Mouse (Mus musculus): ENCODE results near the gene Mfap5. TPM values are rescaled to one million over a fixed set of nuclear protein-coding genes. Genes with fewer than 3 reads are reported as not detected.

The Mfap5 gene
- polyA plus RNA-seq, 1 experiment from 2014 or later, result 4.0 TPM

GRCm38 (mm10) chr6:122545948-122546347, 40.3 kb downstream of the Mfap5 start:
- 83% methylated on average over 10 of the region's 10 CpGs for WGBS
- Histone ChIP-seq H3K4me2 (no peak overlapping the region), H3K36me3 (no peaks in the 10 kb centered on the region), H3K9ac (no peak overlapping the region), H3K9me3 (no peaks in the 10 kb centered on the region), H3K4me1 (replicated peaks) (no peaks in the 10 kb centered on the region), H3K27ac (replicated peaks) (no peak overlapping the region), H3K27me3 (no peaks in the 10 kb centered on the region), H3K4me3 (no peak overlapping the region)
- no peak for ATAC-seq (ENCODE audit: low read depth)

- Histone ChIP-seq H3K9ac (no peak within 1 kb of the TSS), H3K27ac (replicated peaks) (no peak within 1 kb of the TSS), H3K9me3 (no peaks in the 10 kb centered on the region), H3K4me2 (no peak within 1 kb of the TSS), H3K27me3 (no peaks in the 10 kb centered on the region; the same call in 1 of the 2 replicates), H3K4me3 (no peak within 1 kb of the TSS), H3K36me3 (no peaks in the 10 kb centered on the region), H3K4me1 (replicated peaks) (no peaks in the 10 kb centered on the region; the same call in 1 of the 2 replicates)
- ATAC-seq (ENCODE audit: low read depth), result no peak
- 61% methylated on average over 9 of the region's 9 CpGs for WGBS
Measured at GRCm38 (mm10) chr6:122553606-122554005, 48.0 kb downstream of the Mfap5 start, which contains the start of gene Aicda. Gene Aicda (plus strand): TSS chr6:122553801.

GRCm38 (mm10) chr6:122554102-122554501, 48.5 kb downstream of the Mfap5 start:
- no peak overlapping the region for H3K4me2 ChIP-seq
- no peaks in the 10 kb centered on the region for H3K36me3 ChIP-seq
- H3K4me1 ChIP-seq (replicated peaks), result no peaks in the 10 kb centered on the region; the same call in 1 of the 2 replicates
- H3K4me3 ChIP-seq, result no peak overlapping the region
- no peaks in the 10 kb centered on the region; the same call in 1 of the 2 replicates for H3K27me3 ChIP-seq
- ATAC-seq (ENCODE audit: low read depth), result no peak
- no peak overlapping the region for H3K27ac ChIP-seq (replicated peaks)
- no peaks in the 10 kb centered on the region for H3K9me3 ChIP-seq
- 83% methylated on average over 6 of the region's 6 CpGs for WGBS
- H3K9ac ChIP-seq, result no peak overlapping the region

GRCm38 (mm10) chr6:122555266-122555665, 49.6 kb downstream of the Mfap5 start:
- H3K36me3 ChIP-seq, result no peaks in the 10 kb centered on the region
- WGBS, result 63% methylated on average over 7 of the region's 7 CpGs
- no peak for ATAC-seq (ENCODE audit: low read depth)
- no peaks in the 10 kb centered on the region for H3K9me3 ChIP-seq
- H3K4me2 ChIP-seq, result no peak overlapping the region
- H3K4me3 ChIP-seq, result no peak overlapping the region
- no peak overlapping the region for H3K9ac ChIP-seq
- H3K4me1 ChIP-seq (replicated peaks), result no peaks in the 10 kb centered on the region; the same call in 1 of the 2 replicates
- H3K27ac ChIP-seq (replicated peaks), result no peak overlapping the region
- no peaks in the 10 kb centered on the region; the same call in 1 of the 2 replicates for H3K27me3 ChIP-seq

GRCm38 (mm10) chr6:122556959-122557561, 51.4 kb downstream of the Mfap5 start:
- Histone ChIP-seq H3K4me2 (peak overlapping the region; percentile 41), H3K27ac (replicated peaks) (no peak overlapping the region), H3K27me3 (no peaks in the 10 kb centered on the region; the same call in 1 of the 2 replicates), H3K9ac (no peak overlapping the region), H3K4me1 (replicated peaks) (no peaks in the 10 kb centered on the region; the same call in 1 of the 2 replicates), H3K4me3 (peak overlapping the region; percentile 12; the same call in 1 of the 2 replicates), H3K36me3 (no peaks in the 10 kb centered on the region), H3K9me3 (no peaks in the 10 kb centered on the region)
- 24% methylated on average over 15 of the region's 15 CpGs for WGBS
- no peak for ATAC-seq (ENCODE audit: low read depth)

- Histone ChIP-seq H3K4me1 (replicated peaks) (no peaks in the 10 kb centered on the region; the same call in 1 of the 2 replicates), H3K36me3 (no peaks in the 10 kb centered on the region), H3K4me3 (no peak overlapping the region), H3K27me3 (no peaks in the 10 kb centered on the region; the same call in 1 of the 2 replicates), H3K4me2 (peak overlapping the region; percentile 38), H3K9ac (no peak overlapping the region), H3K27ac (replicated peaks) (no peak overlapping the region), H3K9me3 (no peaks in the 10 kb centered on the region)
- 0 out of 2 replicates have a peak, but pooled peaks have one; percentile 28 for ATAC-seq (ENCODE audit: low read depth)
- WGBS, result 12% methylated on average over 17 of the region's 17 CpGs
Measured at GRCm38 (mm10) chr6:122560427-122560826, 54.8 kb downstream of the Mfap5 start.

GRCm38 (mm10) chr6:122561005-122561404, 55.4 kb downstream of the Mfap5 start:
- no peak overlapping the region for H3K4me3 ChIP-seq
- H3K36me3 ChIP-seq, result no peaks in the 10 kb centered on the region
- H3K4me2 ChIP-seq, result no peak overlapping the region
- no peak overlapping the region for H3K9ac ChIP-seq
- no peak overlapping the region for H3K27ac ChIP-seq (replicated peaks)
- 81% methylated on average over 20 of the region's 20 CpGs for WGBS
- H3K27me3 ChIP-seq, result no peaks in the 10 kb centered on the region; the same call in 1 of the 2 replicates
- no peaks in the 10 kb centered on the region for H3K9me3 ChIP-seq
- no peaks in the 10 kb centered on the region; the same call in 1 of the 2 replicates for H3K4me1 ChIP-seq (replicated peaks)
- 0 out of 2 replicates have a peak, but pooled peaks have one; percentile 17 for ATAC-seq (ENCODE audit: low read depth)

- H3K4me3 ChIP-seq, result no peak overlapping the region
- H3K36me3 ChIP-seq, result no peaks in the 10 kb centered on the region
- no peaks in the 10 kb centered on the region for H3K9me3 ChIP-seq
- 5% methylated on average over 6 of the region's 6 CpGs for WGBS
- ATAC-seq (ENCODE audit: low read depth), result no peak
- no peak overlapping the region for H3K27ac ChIP-seq (replicated peaks)
- peak overlapping the region; percentile 27 for H3K4me2 ChIP-seq
- H3K4me1 ChIP-seq (replicated peaks), result no peaks in the 10 kb centered on the region
- no peaks in the 10 kb centered on the region; the same call in 1 of the 2 replicates for H3K27me3 ChIP-seq
- H3K9ac ChIP-seq, result peak overlapping the region; percentile 13; the same call in 1 of the 2 replicates
Measured at GRCm38 (mm10) chr6:122562463-122562862, 56.8 kb downstream of the Mfap5 start.

GRCm38 (mm10) chr6:122565070-122565784, 59.6 kb downstream of the Mfap5 start:
- no peaks in the 10 kb centered on the region; the same call in 1 of the 2 replicates for H3K27me3 ChIP-seq
- no peak for ATAC-seq (ENCODE audit: low read depth)
- 93% methylated on average over 9 of the region's 9 CpGs for WGBS
- no peaks in the 10 kb centered on the region for H3K4me1 ChIP-seq (replicated peaks)
- no peak overlapping the region for H3K4me2 ChIP-seq
- H3K36me3 ChIP-seq, result no peaks in the 10 kb centered on the region
- H3K4me3 ChIP-seq, result no peak overlapping the region
- no peaks in the 10 kb centered on the region for H3K9me3 ChIP-seq
- no peak overlapping the region for H3K27ac ChIP-seq (replicated peaks)
- no peak overlapping the region for H3K9ac ChIP-seq

- Histone ChIP-seq H3K9me3 (no peaks in the 10 kb centered on the region), H3K27ac (replicated peaks) (peak overlapping the region; percentile 75), H3K4me1 (replicated peaks) (no peaks in the 10 kb centered on the region), H3K27me3 (no peaks in the 10 kb centered on the region), H3K9ac (no peak overlapping the region), H3K4me2 (no peak overlapping the region), H3K4me3 (no peak overlapping the region), H3K36me3 (no peaks in the 10 kb centered on the region)
- ATAC-seq (ENCODE audit: low read depth), result peak; percentile 57
- WGBS, result 49% methylated on average over 5 of the region's 5 CpGs
Measured at GRCm38 (mm10) chr6:122569113-122569512, 63.5 kb downstream of the Mfap5 start.

- Histone ChIP-seq H3K4me3 (no peak overlapping the region), H3K4me2 (no peak overlapping the region), H3K9ac (no peak overlapping the region), H3K27ac (replicated peaks) (peak overlapping the region; percentile 75), H3K36me3 (no peaks in the 10 kb centered on the region), H3K9me3 (no peaks in the 10 kb centered on the region), H3K4me1 (replicated peaks) (no peaks in the 10 kb centered on the region), H3K27me3 (no peaks in the 10 kb centered on the region)
- ATAC-seq (ENCODE audit: low read depth), result peak; percentile 82
- WGBS, result 63% methylated on average over 1 of the region's 1 CpGs
Measured at GRCm38 (mm10) chr6:122569762-122570161, 64.1 kb downstream of the Mfap5 start.

Measured in neural tube, embryonic 13.5 days (tissue).